Mouse (Mus musculus) myocyte (in vitro differentiated cells): ENCODE measurements around the gene Usp32. TPM values are rescaled to one million over a fixed set of nuclear protein-coding genes. Genes with fewer than 3 reads are reported as not detected.

Source experiments
- H3K27me3 ChIP-seq: one replicate; pipeline ENCODE4 v1.6.1; 2011; ENCODE audit not compliant: control insufficient read depth, insufficient read depth, insufficient read length
- H3K36me3 ChIP-seq: one replicate; pipeline ENCODE4 v1.6.1; 2011; ENCODE audit not compliant: control insufficient read depth, insufficient read depth
- H3K4me2 ChIP-seq: one replicate; pipeline ENCODE4 v1.6.1; 2011; ENCODE audit warnings: low read depth, control low read depth
- H3K4me3 ChIP-seq: one replicate; pipeline ENCODE4 v1.5.1; 2011; ENCODE audit warnings: mild to moderate bottlenecking, control low read depth, moderate library complexity
- H3K79me2 ChIP-seq: one replicate; pipeline ENCODE4 v1.6.1; 2011; ENCODE audit not compliant: control insufficient read depth, insufficient read depth
- H3ac ChIP-seq: one replicate; pipeline ENCODE4 v1.6.1; 2011; ENCODE audit not compliant: control insufficient read depth, insufficient read length
- CEBPB ChIP-seq: IDR thresholded peaks from 2 replicates; pipeline ENCODE4 v1.6.1; 2011; ENCODE audit warnings: mild to moderate bottlenecking, moderate library complexity; ENCODE audit not compliant: poor library complexity, insufficient read depth, severe bottlenecking
- E2F4 ChIP-seq: IDR thresholded peaks from one replicate; pipeline ENCODE4 v1.6.1; 2011; ENCODE audit warnings: mild to moderate bottlenecking, control low read depth, moderate library complexity; ENCODE audit not compliant: insufficient read depth
- MAX ChIP-seq: IDR thresholded peaks from one replicate; pipeline ENCODE4 v1.6.1; 2011; ENCODE audit warnings: low read depth, mild to moderate bottlenecking, control low read depth
- MYOD1 ChIP-seq, 3 experiments: IDR thresholded peaks; one replicate each; pipeline ENCODE4 v1.6.1; 2011; ENCODE audit warnings: control low read depth in 2 of 3, low read depth in 2 of 3, mild to moderate bottlenecking in 2 of 3, moderate library complexity in 1 of 3; ENCODE audit not compliant: insufficient read length in 2 of 3, control insufficient read depth in 1 of 3
- MYOG ChIP-seq, 3 experiments: IDR thresholded peaks; one replicate each; pipeline ENCODE4 v1.6.1; 2011; ENCODE audit warnings: control low read depth in 2 of 3, low read depth in 2 of 3, mild to moderate bottlenecking in 2 of 3; ENCODE audit not compliant: insufficient read length in 2 of 3, control insufficient read depth in 1 of 3, insufficient read depth in 1 of 3
- POLR2A ChIP-seq: IDR thresholded peaks from one replicate; pipeline ENCODE4 v1.6.1; 2011; ENCODE audit warnings: low read depth, mild to moderate bottlenecking, control low read depth, moderate library complexity; ENCODE audit not compliant: insufficient read length
- POLR2AphosphoS2 ChIP-seq: IDR thresholded peaks from one replicate; pipeline ENCODE4 v1.6.1; 2011; ENCODE audit warnings: low read depth, control low read depth; ENCODE audit not compliant: insufficient read length
- REST ChIP-seq: IDR thresholded peaks from one replicate; pipeline ENCODE4 v1.6.1; 2011; ENCODE audit warnings: mild to moderate bottlenecking, control low read depth, moderate library complexity; ENCODE audit not compliant: insufficient read depth, insufficient read length
- SRF ChIP-seq: IDR thresholded peaks from one replicate; pipeline ENCODE4 v1.6.1; 2011; ENCODE audit warnings: low read depth; ENCODE audit not compliant: control insufficient read depth, insufficient read length
- TCF12 ChIP-seq: IDR thresholded peaks from one replicate; pipeline ENCODE4 v1.6.1; 2011; ENCODE audit warnings: mild to moderate bottlenecking, control low read depth; ENCODE audit not compliant: poor library complexity, insufficient read depth, severe bottlenecking
- TCF3 ChIP-seq: IDR thresholded peaks from one replicate; pipeline ENCODE4 v1.6.1; 2011; ENCODE audit warnings: low read depth, control low read depth; ENCODE audit not compliant: insufficient read length
- USF1 ChIP-seq: IDR thresholded peaks from one replicate; pipeline ENCODE4 v1.6.1; 2011; ENCODE audit warnings: low read depth, mild to moderate bottlenecking, control low read depth, moderate library complexity
- polyA plus RNA-seq: library from polyadenylated mRNA; unstranded; fragments of >200 nt; fragmentation: generic; extraction: Trizol; gene quantifications from one replicate; pipeline ENCODE4 v1.2.1, GENCODE M21; 2012; ENCODE audit warnings: missing spikeins

Gene Usp32
- polyA plus RNA-seq, 1 experiment, result 4.5 TPM

DNA sequence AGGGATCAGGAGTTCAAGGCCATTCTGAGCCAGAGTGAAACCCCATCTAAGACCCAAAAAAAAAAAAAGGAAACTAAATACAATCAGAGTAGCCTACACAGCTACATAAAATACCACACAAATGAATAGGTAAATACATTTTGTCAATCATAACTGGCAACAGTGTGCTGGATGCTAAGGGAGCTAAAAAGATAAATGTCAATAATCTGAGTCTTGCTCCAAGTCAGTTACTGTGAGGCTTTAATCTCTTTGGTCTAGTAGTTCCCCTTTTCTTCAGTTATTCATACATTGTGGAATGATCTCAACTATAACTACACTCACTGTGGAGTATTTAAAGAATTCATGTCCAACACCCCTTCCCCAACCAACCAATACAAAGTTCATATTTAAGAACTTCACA lies 30.0 kb downstream of the Usp32 start:
- no peak overlapping the region for H3ac ChIP-seq
- no peaks in the 10 kb centered on the region for H3K27me3 ChIP-seq
- H3K4me3 ChIP-seq, result no peak overlapping the region
- TF ChIP-seq POLR2AphosphoS2 (no peak), REST (no peak)
- no peaks in the 10 kb centered on the region for H3K36me3 ChIP-seq
- H3K4me2 ChIP-seq, result no peak overlapping the region
- peaks cover 8% of the 10 kb centered on the region for H3K79me2 ChIP-seq

DNA sequence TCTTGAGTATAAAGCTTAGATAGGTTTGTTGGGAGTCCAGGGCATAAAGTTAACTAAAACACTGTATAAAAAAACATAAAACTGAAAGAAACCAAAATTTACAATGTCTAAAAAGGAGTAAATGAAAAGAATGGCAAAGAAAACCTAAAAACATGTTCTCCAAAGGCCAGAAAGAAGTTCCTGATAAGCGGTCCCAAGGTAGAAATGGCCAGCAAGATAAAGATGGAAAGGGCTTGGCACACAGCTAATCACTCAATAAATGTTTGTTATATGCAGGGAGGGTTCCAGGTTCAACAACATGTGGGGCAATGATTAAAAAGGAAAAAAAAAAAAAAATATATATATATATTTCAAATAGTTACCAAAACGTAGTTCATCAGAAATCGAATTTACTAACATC lies 32.7 kb downstream of the Usp32 start:
- Histone ChIP-seq H3K79me2 (peaks cover 5% of the 10 kb centered on the region), H3K36me3 (peaks cover 1% of the 10 kb centered on the region)

GRCm38 (mm10) chr11:85105836-85106235 lies 34.1 kb downstream of the Usp32 start:
- peaks cover 5% of the 10 kb centered on the region for H3K79me2 ChIP-seq

More for the DNA sequence above, 32.7 kb downstream of the Usp32 start:
- Histone ChIP-seq H3K27me3 (no peaks in the 10 kb centered on the region), H3ac (no peak overlapping the region), H3K4me2 (no peak overlapping the region), H3K4me3 (no peak overlapping the region)
- TF ChIP-seq MYOD1 (IDR thresholded peaks at IDR 0.05; ENCODE audit: control insufficient read depth in 1 of 3, insufficient read length in 2 of 3, low read depth in 2 of 3), result no peak
- TF ChIP-seq CEBPB, result no peak
- no peak for TF ChIP-seq MYOG (IDR thresholded peaks at IDR 0.05; ENCODE audit: control insufficient read depth in 1 of 3, insufficient read depth in 1 of 3, insufficient read length in 2 of 3, low read depth in 2 of 3)
- no peak for TF ChIP-seq POLR2AphosphoS2
- TF ChIP-seq TCF3, result no peak
- no peak for TF ChIP-seq USF1
- no peak for TF ChIP-seq MAX
- TF ChIP-seq TCF12, result no peak
- TF ChIP-seq POLR2A, result no peak
- TF ChIP-seq SRF, result no peak
- no peak for TF ChIP-seq E2F4
- TF ChIP-seq REST, result no peak

DNA sequence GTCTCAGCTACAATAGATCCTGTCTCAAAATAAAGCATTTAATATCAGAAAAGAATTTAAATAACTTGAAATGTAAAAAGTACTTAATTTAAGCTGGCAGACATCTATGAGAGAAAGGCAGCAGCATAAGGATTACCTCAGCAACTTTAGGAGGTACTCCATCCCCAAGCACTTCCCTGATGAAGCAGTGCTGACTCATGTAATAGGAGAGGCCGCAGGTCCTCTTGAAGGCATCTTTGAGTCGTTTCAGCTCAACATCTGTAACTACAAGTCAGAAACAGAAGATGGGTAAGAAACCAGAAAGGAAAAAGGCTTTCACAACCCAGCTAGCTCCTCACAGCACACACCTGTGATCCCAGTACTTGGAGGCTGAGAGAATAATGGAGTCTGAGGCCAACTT lies 36.2 kb downstream of the Usp32 start:
- Histone ChIP-seq H3K4me2 (no peak overlapping the region), H3ac (no peak overlapping the region), H3K4me3 (no peak overlapping the region), H3K27me3 (no peaks in the 10 kb centered on the region), H3K36me3 (peaks cover 7% of the 10 kb centered on the region), H3K79me2 (peaks cover 5% of the 10 kb centered on the region)
- no peak for TF ChIP-seq E2F4

More at GRCm38 (mm10) chr11:85105836-85106235, 34.1 kb downstream of the Usp32 start:
- Histone ChIP-seq H3K36me3 (peaks cover 7% of the 10 kb centered on the region), H3K4me2 (no peak overlapping the region), H3K27me3 (no peaks in the 10 kb centered on the region), H3K4me3 (no peak overlapping the region), H3ac (no peak overlapping the region)
- TF ChIP-seq MAX, result no peak
- TF ChIP-seq USF1, result no peak
- no peak for TF ChIP-seq MYOG (IDR thresholded peaks at IDR 0.05; ENCODE audit: control insufficient read depth in 1 of 3, insufficient read depth in 1 of 3, insufficient read length in 2 of 3, low read depth in 2 of 3)
- TF ChIP-seq SRF, result no peak
- TF ChIP-seq POLR2AphosphoS2, result no peak
- TF ChIP-seq MYOD1 (IDR thresholded peaks at IDR 0.05; ENCODE audit: control insufficient read depth in 1 of 3, insufficient read length in 2 of 3, low read depth in 2 of 3), result no peak
- TF ChIP-seq E2F4, result no peak
- TF ChIP-seq TCF12, result no peak
- no peak for TF ChIP-seq REST
- TF ChIP-seq CEBPB, result no peak
- TF ChIP-seq POLR2A, result no peak
- no peak for TF ChIP-seq TCF3

GRCm38 (mm10) chr11:85095116-85095515 lies 44.8 kb downstream of the Usp32 start:
- no peak for TF ChIP-seq POLR2A
- peak; percentile 24 to 81 (median 52) for TF ChIP-seq MYOG (IDR thresholded peaks at IDR 0.05; ENCODE audit: control insufficient read depth in 1 of 3, insufficient read depth in 1 of 3, insufficient read length in 2 of 3, low read depth in 2 of 3)
- TF ChIP-seq SRF, result no peak
- peak in 2 of 3 experiments; percentile 61 to 73 for TF ChIP-seq MYOD1 (IDR thresholded peaks at IDR 0.05; ENCODE audit: control insufficient read depth in 1 of 3, insufficient read length in 2 of 3, low read depth in 2 of 3)
- Histone ChIP-seq H3K79me2 (no peaks in the 10 kb centered on the region), H3K27me3 (no peaks in the 10 kb centered on the region), H3K36me3 (peaks cover 10% of the 10 kb centered on the region), H3K4me2 (no peak overlapping the region), H3ac (no peak overlapping the region), H3K4me3 (no peak overlapping the region)

DNA sequence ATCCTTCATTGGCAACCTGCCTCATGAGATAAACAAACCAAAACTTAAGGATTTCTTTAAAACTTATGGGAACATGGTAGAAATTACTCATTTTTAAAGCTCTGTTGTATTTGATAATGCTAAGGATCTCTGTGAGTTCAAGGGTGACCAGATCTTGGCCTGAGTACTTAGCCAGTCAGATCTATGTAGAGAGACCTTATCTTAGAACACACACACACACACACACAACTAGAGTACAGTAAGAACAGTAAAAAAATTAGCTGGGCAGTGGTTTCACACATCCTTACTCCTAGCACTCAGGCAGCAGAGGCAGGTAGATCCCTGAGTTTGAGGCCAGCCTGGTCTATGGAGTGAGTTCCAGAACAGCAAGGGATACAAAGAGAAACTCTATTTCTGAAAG lies 53.7 kb downstream of the Usp32 start:
- no peaks in the 10 kb centered on the region for H3K27me3 ChIP-seq
- H3K4me3 ChIP-seq, result no peak overlapping the region
- TF ChIP-seq MAX, result no peak

More for the DNA sequence above, 53.7 kb downstream of the Usp32 start:
- no peak overlapping the region for H3ac ChIP-seq
- H3K79me2 ChIP-seq, result no peaks in the 10 kb centered on the region
- H3K4me2 ChIP-seq, result no peak overlapping the region
- peaks cover 3% of the 10 kb centered on the region for H3K36me3 ChIP-seq
